ENCODE assay signal across 15 mouse cellular contexts in the genomic region with DNA sequence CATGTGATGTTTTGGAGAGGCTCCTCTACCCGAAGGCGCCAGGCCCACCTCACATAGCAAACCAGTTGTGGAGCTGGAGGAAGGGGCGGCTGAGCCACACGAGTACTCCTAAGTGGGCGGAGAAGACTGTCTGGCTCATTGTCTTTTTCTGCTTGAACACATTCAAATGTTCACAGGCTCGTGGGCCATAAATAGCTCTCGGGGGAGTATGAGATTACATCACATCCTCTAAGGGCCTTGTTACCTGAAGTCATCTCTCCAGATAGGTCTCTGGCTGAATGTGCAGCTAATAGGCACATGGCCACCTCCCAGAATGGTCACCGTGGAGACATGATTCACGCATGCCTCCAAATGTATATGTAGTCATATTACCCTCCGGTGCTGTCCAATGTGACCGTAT.
DNase-seq lines count a peak whose midpoint lies in the region; ATAC-seq and TF ChIP-seq lines count a peak whose summit lies in the region.
"Had no signal": no experiment of that assay in that cellular context is flagged by ENCODE, and none has a peak within 500 bp of the region (broad histone marks: within the 10 kb centered on the region; RNA-seq: fewer than 3 reads in every experiment).

No protein-coding gene starts in this region.

- TF ChIP-seq CTCF in layer of hippocampus, adult 2 months (conservative IDR thresholded peaks at IDR 0.05) = no peak
- no peak for TF ChIP-seq CTCF in embryonic fibroblast, embryonic 13.5 days (IDR thresholded peaks at IDR 0.05; ENCODE audit: borderline replicate concordance, insufficient read depth, low read length)
- TF ChIP-seq CTCF in liver, postnatal 0 days (IDR thresholded peaks at IDR 0.05; ENCODE audit: low read depth) = no peak

- no peaks in the 10 kb centered on the region for H3K9me3 ChIP-seq in liver, postnatal 0 days (ENCODE audit: low read length)
- H3K9me3 ChIP-seq: liver, embryonic 15.5 days; neural tube, embryonic 12.5 days had no signal

- no peak overlapping the region for H3K4me3 ChIP-seq in layer of hippocampus, adult 2 months
- H3K4me3 ChIP-seq in embryonic fibroblast, embryonic 13.5 days (ENCODE audit: insufficient read depth, low read length) = no peak overlapping the region
- no peak overlapping the region for H3K4me3 ChIP-seq in liver, postnatal 0 days (ENCODE audit: low read depth, low read length)
- H3K4me3 ChIP-seq: liver, embryonic 15.5 days; neural tube, embryonic 12.5 days had no signal

- no peak for ATAC-seq in liver, postnatal 0 days
- no peak for ATAC-seq in granulocyte monocyte progenitor cell, adult 5-6 weeks (replicated peaks; ENCODE audit: poor library complexity, severe bottlenecking)
- ATAC-seq: hindbrain, postnatal 0 days; midbrain, embryonic 16.5 days had no signal

- H3K27ac ChIP-seq in layer of hippocampus, adult 2 months = peak overlapping the region; percentile 34
- H3K27ac ChIP-seq in embryonic fibroblast, embryonic 13.5 days (ENCODE audit: insufficient read depth, low read length) = peak overlapping the region; percentile 47; the same call in 1 of the 2 replicates
- no peak overlapping the region for H3K27ac ChIP-seq in liver, postnatal 0 days (ENCODE audit: low read depth)
- H3K27ac ChIP-seq: hindbrain, postnatal 0 days; liver, embryonic 15.5 days; neural tube, embryonic 12.5 days had no signal

- no peak overlapping the region for H3K4me2 ChIP-seq in liver, postnatal 0 days (ENCODE audit: low read depth, low read length)
- H3K4me2 ChIP-seq: liver, embryonic 15.5 days; neural tube, embryonic 12.5 days had no signal

- H3K4me1 ChIP-seq in embryonic fibroblast, embryonic 13.5 days (ENCODE audit: control insufficient read depth, insufficient read depth, low read length) = 0 out of 2 replicates have a peak, but pooled peaks cover 3% of the 10 kb centered on the region
- H3K4me1 ChIP-seq in liver, postnatal 0 days (ENCODE audit: insufficient read depth) = no peaks in the 10 kb centered on the region
- H3K4me1 ChIP-seq: liver, embryonic 15.5 days; neural tube, embryonic 12.5 days had no signal

- TF ChIP-seq POLR2A in embryonic fibroblast, embryonic 13.5 days (IDR thresholded peaks at IDR 0.05; ENCODE audit: low read depth, low read length) = no peak

- no peaks in the 10 kb centered on the region for H3K36me3 ChIP-seq in liver, postnatal 0 days (replicated peaks; ENCODE audit: insufficient read depth, low read length)
- H3K36me3 ChIP-seq: liver, embryonic 15.5 days; neural tube, embryonic 12.5 days had no signal

- H3K9ac ChIP-seq in liver, postnatal 0 days (replicated peaks) = no peak overlapping the region
- H3K9ac ChIP-seq: liver, embryonic 15.5 days; neural tube, embryonic 12.5 days had no signal

- H3K27me3 ChIP-seq in liver, postnatal 0 days (ENCODE audit: insufficient read depth, low read length) = no peaks in the 10 kb centered on the region
- H3K27me3 ChIP-seq: liver, embryonic 15.5 days; neural tube, embryonic 12.5 days had no signal

- 77% methylated on average over 11 of the region's 11 CpGs for WGBS in liver, postnatal 0 days (ENCODE audit: insufficient replicate concordance)

- intact Hi-C loops in left cerebral cortex, postnatal 10 days (cut with DNase I) = no loop called here

- peak in 1 of 2 experiments; percentile 44 for DNase-seq in layer of hippocampus, adult 2 months (ENCODE audit: low spot score in 2 of 2)
- DNase-seq in layer of hippocampus, adult 9-10 months (ENCODE audit: low spot score) = no peak
- DNase-seq in left cerebral cortex, postnatal 10 days (ENCODE audit: extremely low spot score in 1 of 2, low spot score in 2 of 2) = peak; percentile 34 to 42
- peak; percentile 63 to 84 for DNase-seq in right cerebral cortex, postnatal 36 days (ENCODE audit: low spot score in 2 of 2)
- no peak for DNase-seq in liver, postnatal 0 days
- DNase-seq: adrenal gland, postnatal 10 days; cerebellum, adult 11 months; gastrocnemius, postnatal 10 days; kidney, postnatal 10 days had no signal

- no peak for TF ChIP-seq EP300 in liver, postnatal 0 days (IDR thresholded peaks at IDR 0.05; ENCODE audit: low read depth)

Comparison
In these comparisons a context has a peak if more than half of its experiments do, and no peak if none do; other contexts are left out.
1. DNase-seq: peak in left cerebral cortex, postnatal 10 days (2 of 2) and right cerebral cortex, postnatal 36 days (2 of 2); none in layer of hippocampus, adult 9-10 months (single experiment) and liver, postnatal 0 days (single experiment).